Mouse (Mus musculus): ENCODE results near the gene Babam1.

GRCm38 (mm10) chr8:71407441-71407840 is 10.8 kb downstream of the Babam1 start:
- TF ChIP-seq CTCF (IDR thresholded peaks at IDR 0.05; ENCODE audit: control insufficient read depth, insufficient read depth, low read length) (no peak), POLR2A (IDR thresholded peaks at IDR 0.05; ENCODE audit: borderline replicate concordance, control insufficient read depth, low read depth, low read length) (no peak)
